Mouse (Mus musculus) liver, embryonic 16.5 days (tissue): ENCODE measurements at regions not wholly inside any gene's neighbourhood (a gene's known extent, or its start where the extent isn't known, plus 50 kb on each side); places are given as distances from the start of the nearest gene placed in this dataset.

ENCODE experiments used
- ATAC-seq: fragments of 200-750 bp; cut with Nextera tagmentation; 2 replicates; pipeline ENCODE4 v1.8.0; 2017; ENCODE audit warnings: low read depth, mild to moderate bottlenecking, moderate number of reproducible peaks, moderate library complexity
- H3K27ac ChIP-seq: fragments of 300-500 bp; sonication (generic); 2 replicates; pipeline ENCODE4 v1.5.1; 2014; ENCODE audit warnings: mild to moderate bottlenecking, low read length
- H3K27me3 ChIP-seq: fragments of 300-500 bp; sonication (generic); 2 replicates; pipeline ENCODE4 v1.6.1; 2014; ENCODE audit warnings: low read depth, low read length, mixed read lengths; ENCODE audit not compliant: control insufficient read depth, insufficient read depth
- H3K36me3 ChIP-seq: fragments of 300-500 bp; sonication (generic); 2 replicates; pipeline ENCODE4 v1.6.1; 2014; ENCODE audit warnings: mild to moderate bottlenecking; ENCODE audit not compliant: control insufficient read depth, insufficient read depth
- H3K4me1 ChIP-seq: fragments of 300-500 bp; sonication (generic); 2 replicates; pipeline ENCODE4 v1.6.1; 2014; ENCODE audit warnings: low read depth, low read length, mixed read lengths; ENCODE audit not compliant: control insufficient read depth
- H3K4me2 ChIP-seq: fragments of 300-500 bp; sonication (generic); 2 replicates; pipeline ENCODE4 v1.6.1; 2014; ENCODE audit warnings: low read depth, low read length, mixed read lengths
- H3K4me3 ChIP-seq: fragments of 300-500 bp; sonication (generic); 2 replicates; pipeline ENCODE4 v1.5.1; 2014; ENCODE audit warnings: low read depth, mild to moderate bottlenecking, low read length
- H3K9ac ChIP-seq: fragments of 300-500 bp; sonication (generic); 2 replicates; pipeline ENCODE4 v1.6.1; 2014; ENCODE audit warnings: low read depth, low read length
- H3K9me3 ChIP-seq: fragments of 300-500 bp; sonication (generic); replicated peaks from 2 replicates; pipeline ENCODE4 v1.6.1; 2016; ENCODE audit warnings: low read length; ENCODE audit not compliant: control insufficient read depth
- WGBS: fragments of 180-500 bp; shearing (Covaris S2); extraction: QIAGEN DNeasy Blood & Tissue Kit; methylation state at CpG from one replicate; pipeline ENCODE4 v1.1.7; 2014; ENCODE audit not compliant: insufficient replicate concordance; 5-methylcytosine and 5-hydroxymethylcytosine counted together

GRCm38 (mm10) chr2:74292641-74293040, 286.6 kb downstream of the Lnpk start:
- Histone ChIP-seq H3K4me2 (no peak overlapping the region), H3K36me3 (no peaks in the 10 kb centered on the region), H3K4me1 (no peaks in the 10 kb centered on the region), H3K27me3 (no peaks in the 10 kb centered on the region), H3K9me3 (no peaks in the 10 kb centered on the region), H3K27ac (no peak overlapping the region), H3K4me3 (no peak overlapping the region), H3K9ac (no peak overlapping the region)
- 71% methylated on average over 7 of the region's 7 CpGs for WGBS
- ATAC-seq: no peak

GRCm38 (mm10) chr2:74291416-74292396, 287.5 kb downstream of the Lnpk start:
- H3K4me2 ChIP-seq: no peak overlapping the region
- ATAC-seq: no peak

GRCm38 (mm10) chr2:74285624-74286023, 293.6 kb downstream of the Lnpk start:
- no peak for ATAC-seq
- H3K4me1 ChIP-seq: no peaks in the 10 kb centered on the region
- WGBS: 71% methylated on average over 4 of the region's 4 CpGs
- H3K9ac ChIP-seq: no peak overlapping the region
- H3K36me3 ChIP-seq: no peaks in the 10 kb centered on the region
- no peak overlapping the region for H3K4me2 ChIP-seq
- no peaks in the 10 kb centered on the region for H3K27me3 ChIP-seq
- H3K4me3 ChIP-seq: no peak overlapping the region
- H3K27ac ChIP-seq: no peak overlapping the region
- no peaks in the 10 kb centered on the region for H3K9me3 ChIP-seq

More at GRCm38 (mm10) chr2:74291416-74292396, 287.5 kb downstream of the Lnpk start:
- Histone ChIP-seq H3K27ac (no peak overlapping the region), H3K4me1 (no peaks in the 10 kb centered on the region), H3K4me3 (no peak overlapping the region), H3K27me3 (no peaks in the 10 kb centered on the region), H3K36me3 (no peaks in the 10 kb centered on the region), H3K9ac (no peak overlapping the region), H3K9me3 (no peaks in the 10 kb centered on the region)
- 62% methylated on average over 8 of the region's 8 CpGs for WGBS

- H3K4me3 ChIP-seq: no peak overlapping the region
- no peak for ATAC-seq
- no peaks in the 10 kb centered on the region for H3K36me3 ChIP-seq
- H3K4me1 ChIP-seq: no peaks in the 10 kb centered on the region
- H3K9me3 ChIP-seq: no peaks in the 10 kb centered on the region
- 63% methylated on average over 6 of the region's 6 CpGs for WGBS
- no peak overlapping the region for H3K9ac ChIP-seq
- no peak overlapping the region for H3K27ac ChIP-seq
- no peaks in the 10 kb centered on the region for H3K27me3 ChIP-seq
- H3K4me2 ChIP-seq: no peak overlapping the region
Observed at GRCm38 (mm10) chr2:74264963-74265362, 314.3 kb downstream of the Lnpk start.

GRCm38 (mm10) chr2:74257034-74257781, 322.0 kb downstream of the Lnpk start:
- Histone ChIP-seq H3K27ac (no peak overlapping the region), H3K9me3 (no peaks in the 10 kb centered on the region), H3K9ac (no peak overlapping the region), H3K36me3 (no peaks in the 10 kb centered on the region), H3K4me1 (no peaks in the 10 kb centered on the region), H3K27me3 (no peaks in the 10 kb centered on the region), H3K4me3 (no peak overlapping the region), H3K4me2 (no peak overlapping the region)
- ATAC-seq: no peak
- 31% methylated on average over 8 of the region's 8 CpGs for whole genome bisulfite sequencing

- no peaks in the 10 kb centered on the region for H3K4me1 ChIP-seq
- ATAC-seq: no peak
- H3K4me2 ChIP-seq: no peak overlapping the region
- no peak overlapping the region for H3K4me3 ChIP-seq
- H3K9ac ChIP-seq: no peak overlapping the region
- no peaks in the 10 kb centered on the region for H3K36me3 ChIP-seq
- H3K9me3 ChIP-seq: no peaks in the 10 kb centered on the region
- no peaks in the 10 kb centered on the region for H3K27me3 ChIP-seq
- 72% methylated on average over 3 of the region's 3 CpGs for WGBS
- no peak overlapping the region for H3K27ac ChIP-seq
Observed at GRCm38 (mm10) chr2:74247521-74247920, 331.7 kb downstream of the Lnpk start.

GRCm38 (mm10) chr2:74246631-74247030, 332.6 kb downstream of the Lnpk start:
- no peaks in the 10 kb centered on the region for H3K36me3 ChIP-seq
- H3K4me2 ChIP-seq: no peak overlapping the region
- no peak overlapping the region for H3K4me3 ChIP-seq
- no peaks in the 10 kb centered on the region for H3K4me1 ChIP-seq
- no peaks in the 10 kb centered on the region for H3K27me3 ChIP-seq
- H3K9me3 ChIP-seq: no peaks in the 10 kb centered on the region
- ATAC-seq: no peak
- H3K27ac ChIP-seq: no peak overlapping the region
- no peak overlapping the region for H3K9ac ChIP-seq
- 55% methylated on average over 4 of the region's 4 CpGs for WGBS

- WGBS: 68% methylated on average over 6 of the region's 6 CpGs
- ATAC-seq: no peak
- Histone ChIP-seq H3K4me1 (no peaks in the 10 kb centered on the region), H3K9me3 (no peaks in the 10 kb centered on the region), H3K27ac (no peak overlapping the region), H3K36me3 (no peaks in the 10 kb centered on the region), H3K9ac (no peak overlapping the region), H3K27me3 (no peaks in the 10 kb centered on the region), H3K4me2 (no peak overlapping the region), H3K4me3 (no peak overlapping the region)
Observed at GRCm38 (mm10) chr2:74244203-74244602, 333.1 kb upstream of the Atp5g3 start.

GRCm38 (mm10) chr2:74243801-74244200, 332.7 kb upstream of the Atp5g3 start:
- Histone ChIP-seq H3K9me3 (no peaks in the 10 kb centered on the region), H3K27ac (no peak overlapping the region), H3K36me3 (no peaks in the 10 kb centered on the region), H3K9ac (no peak overlapping the region), H3K27me3 (no peaks in the 10 kb centered on the region), H3K4me1 (no peaks in the 10 kb centered on the region), H3K4me3 (no peak overlapping the region), H3K4me2 (no peak overlapping the region)
- WGBS: 64% methylated on average over 9 of the region's 9 CpGs
- ATAC-seq: no peak
